ENCODE assay signal across 26 mouse cellular contexts in the genomic region with DNA sequence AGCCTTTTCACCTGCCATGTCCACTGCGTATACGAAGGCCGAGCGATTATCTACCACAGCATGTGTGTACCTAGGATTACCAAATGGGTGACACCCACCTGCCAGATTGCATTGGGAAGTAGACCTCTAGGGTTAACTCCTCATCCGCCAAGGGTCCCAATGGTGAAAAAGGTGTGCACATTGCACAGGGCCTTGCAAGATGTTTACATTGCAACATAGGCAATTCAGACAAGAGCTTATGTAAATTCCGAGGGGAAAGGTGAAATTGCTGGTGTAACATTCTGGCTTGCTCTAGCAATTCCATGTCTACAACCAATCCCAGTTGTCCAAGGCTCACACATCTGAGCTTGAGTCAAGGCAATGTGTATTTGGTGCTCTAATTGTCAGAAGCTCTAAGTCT.
"Had no signal": no experiment of that assay in that cellular context is flagged by ENCODE, and none has a peak within 500 bp of the region (broad histone marks: within the 10 kb centered on the region; RNA-seq: fewer than 3 reads in every experiment).

No protein-coding gene starts in this region.

- H3K36me3 ChIP-seq: heart, embryonic 13.5 days; heart, embryonic 15.5 days; hindbrain, embryonic 13.5 days; hindbrain, embryonic 15.5 days; intestine, embryonic 15.5 days; kidney, embryonic 15.5 days; limb, embryonic 13.5 days; limb, embryonic 15.5 days had no signal

- H3K4me3 ChIP-seq: heart, adult 2 months; heart, embryonic 13.5 days; heart, embryonic 15.5 days; hindbrain, embryonic 13.5 days; hindbrain, embryonic 15.5 days; intestine, embryonic 15.5 days; kidney, embryonic 15.5 days; limb, embryonic 13.5 days; limb, embryonic 15.5 days had no signal

- DNase-seq: forebrain, postnatal 0 days; gastrocnemius, postnatal 14 days; gastrocnemius, postnatal 36 days; heart, adult 11 months; heart, adult 2 months; heart, postnatal 14 days; heart, postnatal 36 days; kidney, adult 18-20 months; kidney, adult 9 months; kidney, postnatal 14 days; kidney, postnatal 36 days; layer of hippocampus, adult 9-11 months; layer of hippocampus, postnatal 36 days; left cerebral cortex, postnatal 4 days had no signal

- H3K27ac ChIP-seq: heart, adult 2 months; heart, embryonic 13.5 days; heart, embryonic 15.5 days; hindbrain, embryonic 13.5 days; hindbrain, embryonic 15.5 days; hindbrain, postnatal 0 days; intestine, embryonic 15.5 days; kidney, embryonic 15.5 days; kidney, postnatal 0 days; limb, embryonic 13.5 days; limb, embryonic 15.5 days had no signal

- H3K27me3 ChIP-seq: heart, embryonic 13.5 days; heart, embryonic 15.5 days; hindbrain, embryonic 13.5 days; hindbrain, embryonic 15.5 days; intestine, embryonic 15.5 days; kidney, embryonic 15.5 days; limb, embryonic 13.5 days; limb, embryonic 15.5 days had no signal

- H3K9me3 ChIP-seq: heart, embryonic 13.5 days; heart, embryonic 15.5 days; hindbrain, embryonic 13.5 days; hindbrain, embryonic 15.5 days; intestine, embryonic 15.5 days; kidney, embryonic 15.5 days; limb, embryonic 13.5 days; limb, embryonic 15.5 days had no signal

- H3K4me2 ChIP-seq: heart, embryonic 11.5 days; heart, embryonic 13.5 days; heart, embryonic 15.5 days; hindbrain, embryonic 13.5 days; hindbrain, embryonic 15.5 days; intestine, embryonic 15.5 days; kidney, embryonic 15.5 days; limb, embryonic 13.5 days; limb, embryonic 15.5 days had no signal

- H3K4me1 ChIP-seq: heart, embryonic 13.5 days; heart, embryonic 15.5 days; hindbrain, embryonic 13.5 days; hindbrain, embryonic 15.5 days; intestine, embryonic 15.5 days; limb, embryonic 13.5 days; limb, embryonic 15.5 days had no signal

- H3K9ac ChIP-seq: forebrain, postnatal 0 days; heart, embryonic 13.5 days; heart, embryonic 15.5 days; hindbrain, embryonic 13.5 days; hindbrain, embryonic 15.5 days; intestine, embryonic 15.5 days; kidney, embryonic 15.5 days; limb, embryonic 13.5 days; limb, embryonic 15.5 days had no signal

- ATAC-seq: forebrain, postnatal 0 days; hindbrain, postnatal 0 days; intestine, embryonic 15.5 days; intestine, postnatal 0 days had no signal
